Mouse (Mus musculus): ENCODE measurements around the gene Slc25a40. TPM values are rescaled to one million over a fixed set of nuclear protein-coding genes. Genes with fewer than 3 reads are reported as not detected.

The Slc25a40 gene
- total and polyA plus RNA-seq, 3 experiments: 3.2 to 6.0 TPM; not detected in 1

DNA sequence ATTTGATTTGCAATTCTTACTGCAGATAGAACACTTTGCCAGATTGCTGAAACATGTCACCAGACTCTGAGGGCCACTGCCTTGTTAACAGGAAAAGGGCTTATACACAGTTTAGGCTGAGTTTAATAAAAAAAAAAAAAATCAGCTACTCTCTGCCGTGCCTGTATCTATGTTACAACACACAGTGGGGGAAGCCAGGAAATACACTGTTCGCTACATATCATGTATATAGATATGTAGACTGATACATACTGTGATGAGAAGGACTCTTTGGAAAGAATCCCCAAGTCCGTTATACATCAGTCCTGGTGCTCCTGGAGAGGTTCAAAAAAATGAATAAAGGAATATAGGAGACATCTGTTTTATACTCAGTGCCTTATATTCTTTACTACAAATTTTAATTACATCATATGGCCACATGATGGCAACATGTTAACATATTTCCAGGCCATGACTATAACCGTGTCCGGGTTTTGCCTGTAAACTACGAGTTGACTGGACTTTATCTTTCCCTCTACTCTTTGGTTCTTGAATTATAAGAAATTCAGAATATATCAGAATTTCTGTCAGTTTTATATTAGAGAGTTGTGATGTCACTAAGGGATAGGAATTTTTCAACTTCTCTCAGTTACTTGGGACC is 66.9 kb downstream of the Slc25a40 start:
- Histone ChIP-seq H3K9ac (ENCODE audit: control insufficient read depth, low read depth, low read length, poor library complexity, severe bottlenecking) (no peak overlapping the region), H3K27ac (ENCODE audit: control insufficient read depth, low read depth, low read length) (no peak overlapping the region), H3K9me3 (replicated peaks; ENCODE audit: insufficient read depth, low read length) (no peaks in the 10 kb centered on the region), H3K36me3 (ENCODE audit: control insufficient read depth in 1 of 2, insufficient read depth in 2 of 2, low read length in 2 of 2) (peaks cover 0 to 2% of the 10 kb centered on the region in 2 experiments; a peak in 1 of 4 replicates), H3K4me3 (ENCODE audit: control insufficient read depth in 1 of 2, insufficient read depth in 1 of 2, low read depth in 2 of 2, low read length in 2 of 2) (no peak overlapping the region), H3K79me2 (ENCODE audit: control insufficient read depth, insufficient read depth, low read length, poor library complexity) (no peaks in the 10 kb centered on the region), H3K27me3 (ENCODE audit: control insufficient read depth in 1 of 2, insufficient read depth in 2 of 2, low read length in 2 of 2) (peaks cover 0 to 4% of the 10 kb centered on the region in 2 experiments; a peak in 3 of 4 replicates), H3K4me1 (ENCODE audit: control insufficient read depth in 1 of 2, insufficient read depth in 2 of 2, low read length in 2 of 2) (no peaks in the 10 kb centered on the region)
- TF ChIP-seq KAT2A (conservative IDR thresholded peaks at IDR 0.05; ENCODE audit: low read depth, low read length): no peak
- TF ChIP-seq ELF1 (IDR thresholded peaks at IDR 0.05; ENCODE audit: low read depth, low read length): no peak
- TF ChIP-seq POLR2AphosphoS5 (IDR thresholded peaks at IDR 0.05; ENCODE audit: borderline replicate concordance, low read depth, low read length): no peak
- TF ChIP-seq GATA1 (IDR thresholded peaks at IDR 0.05; ENCODE audit: low read depth, low read length): no peak
- no peak for TF ChIP-seq E2F4 (IDR thresholded peaks at IDR 0.05; ENCODE audit: borderline replicate concordance, low read depth, low read length)
- no peak for TF ChIP-seq GABPA (IDR thresholded peaks at IDR 0.05; ENCODE audit: low read depth, low read length)
- no peak for TF ChIP-seq MYC (IDR thresholded peaks at IDR 0.05; ENCODE audit: low read depth, low read length)
- no peak for TF ChIP-seq CHD2 (IDR thresholded peaks at IDR 0.05; ENCODE audit: low read length)
- TF ChIP-seq USF1 (IDR thresholded peaks at IDR 0.05; ENCODE audit: low read depth, low read length): no peak
- no peak for TF ChIP-seq NELFE (IDR thresholded peaks at IDR 0.05; ENCODE audit: low read depth, low read length)
- TF ChIP-seq JUND (IDR thresholded peaks at IDR 0.05; ENCODE audit: low read depth, low read length): peak; percentile 37; the same call in 1 of the 2 replicates
- TF ChIP-seq SIN3A (IDR thresholded peaks at IDR 0.05; ENCODE audit: low read length): peak; percentile 29; the same call in 1 of the 2 replicates
- no peak for TF ChIP-seq ETS1 (IDR thresholded peaks at IDR 0.05; ENCODE audit: low read depth, low read length)
- TF ChIP-seq ZC3H11A (IDR thresholded peaks at IDR 0.05; ENCODE audit: low read depth, low read length): peak; percentile 89
- TF ChIP-seq TCF12 (IDR thresholded peaks at IDR 0.05; ENCODE audit: low read depth, low read length): no peak
- no peak for TF ChIP-seq MAFK (IDR thresholded peaks at IDR 0.05; ENCODE audit: borderline replicate concordance, low read depth, low read length)
- peak; percentile 18 to 80 (median 18); a peak in 3 of 6 replicates for TF ChIP-seq CTCF (IDR thresholded peaks at IDR 0.05 in 2 of 3, conservative IDR thresholded peaks at IDR 0.05 in 1 of 3; ENCODE audit: control insufficient read depth in 1 of 3, insufficient read depth in 1 of 3, low read depth in 2 of 3, low read length in 3 of 3, poor library complexity in 1 of 3, severe bottlenecking in 1 of 3)
- TF ChIP-seq SMC3 (IDR thresholded peaks at IDR 0.05; ENCODE audit: low read depth, low read length): peak; percentile 84
- peak; percentile 96 for TF ChIP-seq RAD21 (IDR thresholded peaks at IDR 0.05; ENCODE audit: low read depth, low read length)
- DNase-seq (ENCODE audit: low read depth, low spot score): peak; percentile 61

DNA sequence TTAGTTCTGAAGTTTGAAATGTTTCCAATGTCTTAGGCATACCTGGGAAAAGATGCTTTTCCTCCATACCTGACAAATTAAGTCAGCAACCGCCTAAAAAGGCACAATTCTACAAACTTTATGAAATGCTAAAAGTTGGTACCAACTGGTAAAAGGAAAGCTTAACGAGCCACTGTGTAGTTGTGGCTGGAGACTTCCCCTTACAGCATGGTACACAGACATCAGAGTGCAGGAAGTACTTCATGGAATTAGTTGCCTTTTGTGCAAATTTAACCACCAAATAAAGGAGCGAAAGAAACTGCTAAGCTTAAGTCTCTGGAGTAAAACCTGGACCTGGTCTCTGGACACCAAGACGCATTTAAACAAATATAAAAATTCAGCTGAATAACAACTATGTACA is 69.1 kb downstream of the Slc25a40 start:
- no peak overlapping the region for H3K9ac ChIP-seq (ENCODE audit: control insufficient read depth, low read depth, low read length, poor library complexity, severe bottlenecking)
- H3K27me3 ChIP-seq (ENCODE audit: control insufficient read depth in 1 of 2, insufficient read depth in 2 of 2, low read length in 2 of 2): peaks cover 0 to 4% of the 10 kb centered on the region in 2 experiments; a peak in 3 of 4 replicates
- DNase-seq (ENCODE audit: low read depth, low spot score): no peak

More for the DNA sequence above, 69.1 kb downstream of the Slc25a40 start:
- H3K36me3 ChIP-seq (ENCODE audit: control insufficient read depth in 1 of 2, insufficient read depth in 2 of 2, low read length in 2 of 2): no peaks in the 10 kb centered on the region
- no peaks in the 10 kb centered on the region for H3K9me3 ChIP-seq (replicated peaks; ENCODE audit: insufficient read depth, low read length)
- no peaks in the 10 kb centered on the region for H3K79me2 ChIP-seq (ENCODE audit: control insufficient read depth, insufficient read depth, low read length, poor library complexity)
- no peak overlapping the region for H3K4me3 ChIP-seq (ENCODE audit: control insufficient read depth in 1 of 2, insufficient read depth in 1 of 2, low read depth in 2 of 2, low read length in 2 of 2)
- H3K4me1 ChIP-seq (ENCODE audit: control insufficient read depth in 1 of 2, insufficient read depth in 2 of 2, low read length in 2 of 2): no peaks in the 10 kb centered on the region
- no peak for TF ChIP-seq SIN3A (IDR thresholded peaks at IDR 0.05; ENCODE audit: low read length)
- TF ChIP-seq MYB (IDR thresholded peaks at IDR 0.05; ENCODE audit: low read depth, low read length): no peak
- no peak for TF ChIP-seq POLR2AphosphoS2 (IDR thresholded peaks at IDR 0.05; ENCODE audit: low read length)
- TF ChIP-seq RCOR1 (IDR thresholded peaks at IDR 0.05; ENCODE audit: low read depth, low read length): no peak
- no peak for TF ChIP-seq POLR2AphosphoS5 (IDR thresholded peaks at IDR 0.05; ENCODE audit: borderline replicate concordance, low read depth, low read length)
- no peak for TF ChIP-seq MEF2A (IDR thresholded peaks at IDR 0.05; ENCODE audit: extremely low read depth, insufficient replicate concordance, low read depth, low read length, poor library complexity, severe bottlenecking)
- no peak for TF ChIP-seq HCFC1 (IDR thresholded peaks at IDR 0.05; ENCODE audit: low read depth, low read length)
- no peak for TF ChIP-seq ETS1 (IDR thresholded peaks at IDR 0.05; ENCODE audit: low read depth, low read length)
- TF ChIP-seq MYC (IDR thresholded peaks at IDR 0.05; ENCODE audit: low read depth, low read length): no peak
- TF ChIP-seq TBP (IDR thresholded peaks at IDR 0.05; ENCODE audit: low read depth, low read length): no peak
- TF ChIP-seq USF1 (IDR thresholded peaks at IDR 0.05; ENCODE audit: low read depth, low read length): no peak
- TF ChIP-seq RAD21 (IDR thresholded peaks at IDR 0.05; ENCODE audit: low read depth, low read length): no peak
- no peak for TF ChIP-seq TAL1 (IDR thresholded peaks at IDR 0.05; ENCODE audit: low read length)
- no peak for TF ChIP-seq MXI1 (IDR thresholded peaks at IDR 0.05; ENCODE audit: low read depth, low read length)
- no peak for TF ChIP-seq ZMIZ1 (IDR thresholded peaks at IDR 0.05; ENCODE audit: low read depth, low read length)
- no peak for TF ChIP-seq MAFK (IDR thresholded peaks at IDR 0.05; ENCODE audit: borderline replicate concordance, low read depth, low read length)
- TF ChIP-seq POLR2A (IDR thresholded peaks at IDR 0.05; ENCODE audit: control insufficient read depth in 1 of 2, insufficient read depth in 1 of 2, low read depth in 1 of 2, low read length in 2 of 2, poor library complexity in 1 of 2): no peak
- no peak for TF ChIP-seq ELF1 (IDR thresholded peaks at IDR 0.05; ENCODE audit: low read depth, low read length)
- no peak overlapping the region for H3K27ac ChIP-seq (ENCODE audit: control insufficient read depth, low read depth, low read length)

Data from MEL (cell line).